Mouse (Mus musculus) intestine, embryonic 16.5 days (tissue): ENCODE measurements around the gene Upp2. TPM values are rescaled to one million over a fixed set of nuclear protein-coding genes. Genes with fewer than 3 reads are reported as not detected.

Experiments
- ATAC-seq: fragments of 200-750 bp; cut with Nextera tagmentation; 2 replicates; pipeline ENCODE4 v1.8.0; 2017; ENCODE audit warnings: moderate TSS enrichment, moderate library complexity
- H3K27ac ChIP-seq: fragments of 300-500 bp; sonication (generic); 2 replicates; pipeline ENCODE4 v1.5.1; 2014; ENCODE audit warnings: mild to moderate bottlenecking, low read length
- H3K27me3 ChIP-seq: fragments of 300-500 bp; sonication (generic); replicated peaks from 2 replicates; pipeline ENCODE4 v1.6.1; 2014; ENCODE audit warnings: low read length, control low read depth, mixed read lengths; ENCODE audit not compliant: control insufficient read depth, insufficient read depth
- H3K36me3 ChIP-seq: fragments of 300-500 bp; sonication (generic); 2 replicates; pipeline ENCODE4 v1.6.1; 2014; ENCODE audit warnings: low read length, control low read depth; ENCODE audit not compliant: control insufficient read depth, insufficient read depth
- H3K4me1 ChIP-seq: fragments of 300-500 bp; sonication (generic); 2 replicates; pipeline ENCODE4 v1.6.1; 2014; ENCODE audit warnings: low read length, control low read depth, mixed read lengths; ENCODE audit not compliant: control insufficient read depth, insufficient read depth
- H3K4me2 ChIP-seq: fragments of 300-500 bp; sonication (generic); 2 replicates; pipeline ENCODE4 v1.6.1; 2014; ENCODE audit warnings: low read depth, low read length, control low read depth
- H3K4me3 ChIP-seq: fragments of 300-500 bp; sonication (generic); 2 replicates; pipeline ENCODE4 v1.5.1; 2014; ENCODE audit warnings: mild to moderate bottlenecking, low read length
- H3K9ac ChIP-seq: fragments of 300-500 bp; sonication (generic); 2 replicates; pipeline ENCODE4 v1.6.1; 2014; ENCODE audit warnings: low read depth, low read length
- H3K9me3 ChIP-seq: fragments of 300-500 bp; sonication (generic); 2 replicates; pipeline ENCODE4 v1.6.1; 2016; ENCODE audit warnings: low read length, control low read depth; ENCODE audit not compliant: control insufficient read depth
- WGBS: fragments of 180-500 bp; shearing (Covaris S2); extraction: QIAGEN DNeasy Blood & Tissue Kit; methylation state at CpG from one replicate; pipeline ENCODE4 v1.1.7; 2014; 5-methylcytosine and 5-hydroxymethylcytosine counted together
- polyA plus RNA-seq: library from polyadenylated mRNA; unstranded; fragments of >200 nt; fragmentation: Nextera tagmentation; extraction: Ambion mirVana; gene quantifications from 2 replicates; pipeline ENCODE4 v1.2.1, GENCODE M21; 2015

Upp2 gene
- 5.4 and 5.7 TPM in 2 replicates for polyA plus RNA-seq

GRCm38 (mm10) chr2:58567066-58567810 is at the start of gene Upp2, which contains the start of gene Acvr1:
Upp2 (plus strand) TSS chr2:58567298.
Acvr1 (minus strand) TSS chr2:58567157.
- Histone ChIP-seq H3K4me3 (peak within 1 kb of the TSS; percentile 91), H3K9ac (peak within 1 kb of the TSS; percentile 92), H3K27ac (peak within 1 kb of the TSS; percentile 97), H3K36me3 (no peaks in the 10 kb centered on the region), H3K9me3 (no peaks in the 10 kb centered on the region), H3K27me3 (no peaks in the 10 kb centered on the region), H3K4me1 (peaks cover 31% of the 10 kb centered on the region), H3K4me2 (peak within 1 kb of the TSS; percentile 74)
- ATAC-seq, result peak; percentile 97
- WGBS, result under 1% methylated on average over 58 of the region's 80 CpGs

- Histone ChIP-seq H3K4me3 (no peak overlapping the region), H3K4me2 (no peak overlapping the region), H3K9ac (no peak overlapping the region), H3K4me1 (peaks cover 5% of the 10 kb centered on the region; the same call in 1 of the 2 replicates), H3K36me3 (no peaks in the 10 kb centered on the region), H3K9me3 (no peaks in the 10 kb centered on the region), H3K27ac (no peak overlapping the region), H3K27me3 (no peaks in the 10 kb centered on the region)
- ATAC-seq, result no peak
- WGBS, result 89% methylated on average over 1 of the region's 1 CpGs
Observed at GRCm38 (mm10) chr2:58518517-58518916, 48.6 kb upstream of the Upp2 start.

- 64% methylated on average over 9 of the region's 9 CpGs for WGBS
- no peak overlapping the region for H3K27ac ChIP-seq
- H3K36me3 ChIP-seq, result no peaks in the 10 kb centered on the region
- H3K4me2 ChIP-seq, result no peak overlapping the region
- H3K27me3 ChIP-seq, result no peaks in the 10 kb centered on the region
- peaks cover 2% of the 10 kb centered on the region; the same call in 1 of the 2 replicates for H3K4me1 ChIP-seq
- ATAC-seq, result peak; percentile 73
- no peaks in the 10 kb centered on the region for H3K9me3 ChIP-seq
- H3K9ac ChIP-seq, result no peak overlapping the region
- H3K4me3 ChIP-seq, result no peak overlapping the region
Observed at GRCm38 (mm10) chr2:58520727-58521126, 46.4 kb upstream of the Upp2 start.

GRCm38 (mm10) chr2:58521621-58522020 is 45.5 kb upstream of the Upp2 start:
- no peak overlapping the region for H3K4me3 ChIP-seq
- peaks cover 2% of the 10 kb centered on the region; the same call in 1 of the 2 replicates for H3K4me1 ChIP-seq
- H3K9me3 ChIP-seq, result no peaks in the 10 kb centered on the region
- H3K27ac ChIP-seq, result no peak overlapping the region
- H3K27me3 ChIP-seq, result no peaks in the 10 kb centered on the region
- no peak overlapping the region for H3K9ac ChIP-seq
- H3K4me2 ChIP-seq, result no peak overlapping the region
- ATAC-seq, result no peak
- 88% methylated on average over 6 of the region's 6 CpGs for WGBS
- H3K36me3 ChIP-seq, result 0 out of 2 replicates have a peak, but pooled peaks cover under 1% of the 10 kb centered on the region

GRCm38 (mm10) chr2:58523097-58523496 is 44.0 kb upstream of the Upp2 start:
- no peak overlapping the region for H3K9ac ChIP-seq
- no peaks in the 10 kb centered on the region for H3K27me3 ChIP-seq
- no peaks in the 10 kb centered on the region for H3K9me3 ChIP-seq
- H3K4me3 ChIP-seq, result no peak overlapping the region
- H3K27ac ChIP-seq, result no peak overlapping the region
- WGBS, result 75% methylated on average over 12 of the region's 12 CpGs
- H3K4me1 ChIP-seq, result no peaks in the 10 kb centered on the region
- H3K4me2 ChIP-seq, result no peak overlapping the region
- no peak for ATAC-seq
- 0 out of 2 replicates have a peak, but pooled peaks cover 2% of the 10 kb centered on the region for H3K36me3 ChIP-seq

GRCm38 (mm10) chr2:58523894-58524293 is 43.2 kb upstream of the Upp2 start:
- Histone ChIP-seq H3K4me3 (no peak overlapping the region), H3K9ac (no peak overlapping the region), H3K27ac (no peak overlapping the region), H3K4me2 (no peak overlapping the region), H3K27me3 (no peaks in the 10 kb centered on the region), H3K9me3 (no peaks in the 10 kb centered on the region), H3K36me3 (0 out of 2 replicates have a peak, but pooled peaks cover 2% of the 10 kb centered on the region), H3K4me1 (no peaks in the 10 kb centered on the region)
- 92% methylated on average over 5 of the region's 5 CpGs for WGBS
- ATAC-seq, result no peak

- Histone ChIP-seq H3K27me3 (no peaks in the 10 kb centered on the region), H3K9ac (no peak overlapping the region), H3K27ac (no peak overlapping the region), H3K36me3 (0 out of 2 replicates have a peak, but pooled peaks cover 2% of the 10 kb centered on the region), H3K4me1 (peaks cover 2% of the 10 kb centered on the region), H3K4me3 (no peak overlapping the region), H3K4me2 (no peak overlapping the region), H3K9me3 (no peaks in the 10 kb centered on the region)
- ATAC-seq, result no peak
- 87% methylated on average over 6 of the region's 6 CpGs for WGBS
Observed at GRCm38 (mm10) chr2:58524356-58524755, 42.7 kb upstream of the Upp2 start.

- H3K4me1 ChIP-seq, result peaks cover 19% of the 10 kb centered on the region
- WGBS, result 89% methylated on average over 3 of the region's 3 CpGs
Observed at GRCm38 (mm10) chr2:58527786-58528185, 39.3 kb upstream of the Upp2 start.

GRCm38 (mm10) chr2:58529384-58529783 is 37.7 kb upstream of the Upp2 start:
- H3K9me3 ChIP-seq, result no peaks in the 10 kb centered on the region
- 0 out of 2 replicates have a peak, but pooled peaks cover 2% of the 10 kb centered on the region for H3K36me3 ChIP-seq
- no peak for ATAC-seq
- no peak overlapping the region for H3K9ac ChIP-seq
- H3K4me1 ChIP-seq, result peaks cover 33% of the 10 kb centered on the region
- no peak overlapping the region for H3K27ac ChIP-seq
- H3K4me3 ChIP-seq, result no peak overlapping the region
- no peaks in the 10 kb centered on the region for H3K27me3 ChIP-seq
- H3K4me2 ChIP-seq, result no peak overlapping the region
- WGBS, result 79% methylated on average over 5 of the region's 5 CpGs

More at GRCm38 (mm10) chr2:58527786-58528185, 39.3 kb upstream of the Upp2 start:
- H3K27ac ChIP-seq, result no peak overlapping the region
- no peaks in the 10 kb centered on the region for H3K9me3 ChIP-seq
- H3K4me3 ChIP-seq, result no peak overlapping the region
- no peaks in the 10 kb centered on the region for H3K27me3 ChIP-seq
- ATAC-seq, result no peak
- H3K36me3 ChIP-seq, result 0 out of 2 replicates have a peak, but pooled peaks cover 2% of the 10 kb centered on the region
- H3K9ac ChIP-seq, result no peak overlapping the region
- H3K4me2 ChIP-seq, result no peak overlapping the region
